ENCODE assay signal across 22 mouse cellular contexts in genomic region chr8:7206596-7206995, GRCm38 (mm10).
DNase-seq lines count a peak whose midpoint lies in the region; ATAC-seq lines count a peak whose summit lies in the region.
"Had no signal": no experiment of that assay in that cellular context is flagged by ENCODE, and none has a peak within 500 bp of the region (broad histone marks: within the 10 kb centered on the region; RNA-seq: fewer than 3 reads in every experiment).

No protein-coding gene starts in this region.

- DNase-seq in frontal cortex, postnatal 36 days (ENCODE audit: low spot score in 2 of 2) = peak; percentile 2 to 53
- no peak for DNase-seq in frontal cortex, postnatal 14 days (ENCODE audit: low spot score in 2 of 2)
- DNase-seq in lung, postnatal 25 days (ENCODE audit: low spot score) = no peak
- peak; percentile 76 for DNase-seq in brain, adult 2 months (ENCODE audit: low read depth, low spot score)
- DNase-seq in left cerebral cortex, postnatal 36 days (ENCODE audit: low spot score in 2 of 2) = peak; percentile 10 to 15
- DNase-seq in forebrain, embryonic 11.5 days (ENCODE audit: low spot score) = no peak
- DNase-seq: adrenal gland, postnatal 14 days; cerebellum, adult 18-20 months; cerebellum, adult 9-11 months; cerebellum, postnatal 36 days; gastrocnemius, postnatal 10 days; heart, adult 18-20 months; heart, postnatal 10 days had no signal

- no peaks in the 10 kb centered on the region for H3K9me3 ChIP-seq in lung, embryonic 15.5 days
- H3K9me3 ChIP-seq in forebrain, embryonic 11.5 days (ENCODE audit: control insufficient read depth, low read length) = no peaks in the 10 kb centered on the region
- H3K9me3 ChIP-seq: embryonic facial prominence, embryonic 13.5 days; heart, embryonic 10.5 days; hindbrain, embryonic 13.5 days had no signal

- no peak for ATAC-seq in lung, embryonic 15.5 days (ENCODE audit: borderline replicate concordance, extremely low read depth, low FRiP score, low TSS enrichment)
- ATAC-seq in forebrain, embryonic 11.5 days (replicated peaks; ENCODE audit: low FRiP score) = no peak
- ATAC-seq: activated CD4-positive, CD25-positive, alpha-beta regulatory T cell, adult 4 months; forebrain, embryonic 14.5 days; hindbrain, postnatal 0 days; Patski had no signal

- H3K4me1 ChIP-seq in lung, embryonic 15.5 days = peaks cover 5% of the 10 kb centered on the region; the same call in 1 of the 2 replicates
- no peaks in the 10 kb centered on the region for H3K4me1 ChIP-seq in forebrain, embryonic 11.5 days (replicated peaks; ENCODE audit: control insufficient read depth, insufficient read depth, low read length)
- H3K4me1 ChIP-seq: embryonic facial prominence, embryonic 13.5 days; heart, embryonic 10.5 days; hindbrain, embryonic 13.5 days had no signal

- no peak overlapping the region for H3K4me3 ChIP-seq in lung, embryonic 15.5 days
- no peak overlapping the region for H3K4me3 ChIP-seq in forebrain, embryonic 11.5 days (ENCODE audit: low read depth, low read length)
- H3K4me3 ChIP-seq: embryonic facial prominence, embryonic 13.5 days; heart, embryonic 10.5 days; hindbrain, embryonic 13.5 days had no signal

- H3K4me2 ChIP-seq in lung, embryonic 15.5 days = no peak overlapping the region
- no peak overlapping the region for H3K4me2 ChIP-seq in forebrain, embryonic 11.5 days (ENCODE audit: low read depth, low read length, severe bottlenecking)
- H3K4me2 ChIP-seq: embryonic facial prominence, embryonic 13.5 days; hindbrain, embryonic 13.5 days had no signal

- H3K36me3 ChIP-seq in lung, embryonic 15.5 days = no peaks in the 10 kb centered on the region
- H3K36me3 ChIP-seq in forebrain, embryonic 11.5 days (ENCODE audit: control insufficient read depth, insufficient read depth, low read length) = no peaks in the 10 kb centered on the region
- H3K36me3 ChIP-seq: embryonic facial prominence, embryonic 13.5 days; heart, embryonic 10.5 days; hindbrain, embryonic 13.5 days had no signal

- no peak overlapping the region for H3K9ac ChIP-seq in lung, embryonic 15.5 days
- H3K9ac ChIP-seq in forebrain, embryonic 11.5 days (ENCODE audit: low read length) = no peak overlapping the region
- H3K9ac ChIP-seq: embryonic facial prominence, embryonic 13.5 days; hindbrain, embryonic 13.5 days had no signal

- H3K27ac ChIP-seq in lung, embryonic 15.5 days = peak overlapping the region; percentile 57
- H3K27ac ChIP-seq in forebrain, embryonic 11.5 days (ENCODE audit: low read depth, low read length) = no peak overlapping the region
- H3K27ac ChIP-seq: embryonic facial prominence, embryonic 13.5 days; heart, embryonic 10.5 days; hindbrain, embryonic 13.5 days; hindbrain, postnatal 0 days had no signal

- H3K27me3 ChIP-seq in lung, embryonic 15.5 days = no peaks in the 10 kb centered on the region
- no peaks in the 10 kb centered on the region for H3K27me3 ChIP-seq in forebrain, embryonic 11.5 days (ENCODE audit: control insufficient read depth, insufficient read depth, low read length)
- H3K27me3 ChIP-seq: CH12.LX; embryonic facial prominence, embryonic 13.5 days; hindbrain, embryonic 13.5 days had no signal

- intact Hi-C loops in left cerebral cortex, postnatal 36 days (cut with DNase I) = no loop called here

Comparison
In these comparisons a context has a peak if more than half of its experiments do, and no peak if none do; other contexts are left out.
1. DNase-seq: peak in frontal cortex, postnatal 36 days (2 of 2), brain, adult 2 months (single experiment) and left cerebral cortex, postnatal 36 days (2 of 2); none in frontal cortex, postnatal 14 days (0 of 2), lung, postnatal 25 days (single experiment) and forebrain, embryonic 11.5 days (single experiment).